In genomic region chr12:99338754-99339153, GRCm38 (mm10) we compare ENCODE assay signal across 14 mouse cellular contexts.
DNase-seq lines count a peak whose midpoint lies in the region; ATAC-seq and TF ChIP-seq lines count a peak whose summit lies in the region.
"Had no signal": no experiment of that assay in that cellular context is flagged by ENCODE, and none has a peak within 500 bp of the region (broad histone marks: within the 10 kb centered on the region; RNA-seq: fewer than 3 reads in every experiment).

No protein-coding gene starts in this region.

- no peak overlapping the region for H3K4me2 ChIP-seq in forebrain, embryonic 12.5 days
- no peak overlapping the region for H3K4me2 ChIP-seq in hindbrain, embryonic 14.5 days (replicated peaks)
- H3K4me2 ChIP-seq in midbrain, embryonic 16.5 days (ENCODE audit: low read length): no peak overlapping the region
- H3K4me2 ChIP-seq in liver, embryonic 11.5 days: no peak overlapping the region
- H3K4me2 ChIP-seq: embryonic facial prominence, embryonic 13.5 days had no signal

- H3K9me3 ChIP-seq in forebrain, embryonic 12.5 days: no peaks in the 10 kb centered on the region
- no peaks in the 10 kb centered on the region for H3K9me3 ChIP-seq in hindbrain, embryonic 14.5 days (ENCODE audit: control insufficient read depth, low read length)
- no peaks in the 10 kb centered on the region for H3K9me3 ChIP-seq in midbrain, embryonic 16.5 days (replicated peaks; ENCODE audit: control insufficient read depth, low read length, poor library complexity, severe bottlenecking)
- H3K9me3 ChIP-seq in liver, embryonic 11.5 days (ENCODE audit: control insufficient read depth, low read length): no peaks in the 10 kb centered on the region
- H3K9me3 ChIP-seq: embryonic facial prominence, embryonic 13.5 days had no signal

- H3K9ac ChIP-seq in forebrain, embryonic 12.5 days: no peak overlapping the region
- H3K9ac ChIP-seq in hindbrain, embryonic 14.5 days: 0 out of 2 replicates have a peak overlapping the region, but pooled peaks have one; percentile 4
- H3K9ac ChIP-seq in midbrain, embryonic 16.5 days (ENCODE audit: low read depth, low read length): no peak overlapping the region
- H3K9ac ChIP-seq in liver, embryonic 11.5 days (ENCODE audit: low read depth, low read length): no peak overlapping the region
- H3K9ac ChIP-seq: embryonic facial prominence, embryonic 13.5 days; liver, embryonic 14.5 days had no signal

- peak overlapping the region; percentile 89 for H3K27ac ChIP-seq in gastrocnemius, adult 2 months
- peak overlapping the region; percentile 93 for H3K27ac ChIP-seq in forebrain, embryonic 12.5 days
- H3K27ac ChIP-seq in hindbrain, embryonic 14.5 days: peak overlapping the region; percentile 94
- H3K27ac ChIP-seq in midbrain, embryonic 16.5 days (ENCODE audit: low read length): peak overlapping the region; percentile 92
- H3K27ac ChIP-seq in liver, embryonic 11.5 days (ENCODE audit: low read depth, low read length): no peak overlapping the region
- H3K27ac ChIP-seq: liver, embryonic 14.5 days; macrophage had no signal

- no peak overlapping the region for H3K4me3 ChIP-seq in gastrocnemius, adult 2 months
- H3K4me3 ChIP-seq in forebrain, embryonic 12.5 days (replicated peaks): no peak overlapping the region
- H3K4me3 ChIP-seq in hindbrain, embryonic 14.5 days (replicated peaks; ENCODE audit: low read length): no peak overlapping the region
- H3K4me3 ChIP-seq in midbrain, embryonic 16.5 days (ENCODE audit: low read depth, low read length): no peak overlapping the region
- no peak overlapping the region for H3K4me3 ChIP-seq in liver, embryonic 11.5 days (ENCODE audit: low read depth, low read length)
- H3K4me3 ChIP-seq: embryonic facial prominence, embryonic 13.5 days had no signal

- intact Hi-C loops in gastrocnemius, adult 2 months (cut with DNase I): loop anchor here (10.0 kb wide), 1 partner anchor 244 kb away; no protein-coding TSS in a partner anchor
- intact Hi-C loops in gastrocnemius, postnatal 14 days (cut with DNase I; ENCODE audit: low total_unique reads): no loop called here

- DNase-seq in gastrocnemius, adult 2 months: no peak
- DNase-seq in gastrocnemius, postnatal 14 days: no peak
- no peak for DNase-seq in hindbrain, embryonic 14.5 days (ENCODE audit: low spot score)
- DNase-seq in embryo, embryonic 10.5 days (ENCODE audit: low spot score): no peak
- no peak for DNase-seq in liver, embryonic 11.5 days (ENCODE audit: low spot score)
- no peak for DNase-seq in cerebellum, adult 11-12 months
- DNase-seq: B cell, adult 2 months; heart, postnatal 14 days; kidney, adult 18-20 months had no signal

- WGBS in forebrain, embryonic 12.5 days: 96% methylated on average over 2 of the region's 2 CpGs
- 93% methylated on average over 2 of the region's 2 CpGs for WGBS in hindbrain, embryonic 14.5 days
- 91% methylated on average over 2 of the region's 2 CpGs for WGBS in midbrain, embryonic 16.5 days
- 86% methylated on average over 2 of the region's 2 CpGs for WGBS in liver, embryonic 11.5 days

- H3K4me1 ChIP-seq in forebrain, embryonic 12.5 days: peaks cover 85% of the 10 kb centered on the region
- peaks cover 80% of the 10 kb centered on the region for H3K4me1 ChIP-seq in hindbrain, embryonic 14.5 days (replicated peaks; ENCODE audit: control insufficient read depth, insufficient read depth, low read length)
- peaks cover 64% of the 10 kb centered on the region for H3K4me1 ChIP-seq in midbrain, embryonic 16.5 days (ENCODE audit: control insufficient read depth, insufficient read depth, low read length)
- peaks cover 7% of the 10 kb centered on the region; the same call in 1 of the 2 replicates for H3K4me1 ChIP-seq in liver, embryonic 11.5 days (replicated peaks; ENCODE audit: control insufficient read depth, insufficient read depth, low read length)

- H3K27me3 ChIP-seq in forebrain, embryonic 12.5 days: no peaks in the 10 kb centered on the region
- H3K27me3 ChIP-seq in hindbrain, embryonic 14.5 days (ENCODE audit: control insufficient read depth, insufficient read depth, low read length): no peaks in the 10 kb centered on the region
- no peaks in the 10 kb centered on the region for H3K27me3 ChIP-seq in midbrain, embryonic 16.5 days (ENCODE audit: control insufficient read depth, insufficient read depth, low read depth, low read length)
- H3K27me3 ChIP-seq in liver, embryonic 11.5 days (replicated peaks; ENCODE audit: control insufficient read depth, insufficient read depth, low read length): no peaks in the 10 kb centered on the region
- H3K27me3 ChIP-seq: embryonic facial prominence, embryonic 13.5 days had no signal

- no peak for TF ChIP-seq CTCF in gastrocnemius, adult 2 months (IDR thresholded peaks at IDR 0.05)

- no peak for ATAC-seq in forebrain, embryonic 12.5 days (ENCODE audit: low FRiP score)
- no peak for ATAC-seq in hindbrain, embryonic 14.5 days (ENCODE audit: low FRiP score)
- no peak for ATAC-seq in midbrain, embryonic 16.5 days
- ATAC-seq in liver, embryonic 11.5 days (replicated peaks; ENCODE audit: low FRiP score): no peak; the same call in 1 of the 2 replicates

- peaks cover 5% of the 10 kb centered on the region; the same call in 1 of the 2 replicates for H3K36me3 ChIP-seq in forebrain, embryonic 12.5 days (replicated peaks)
- H3K36me3 ChIP-seq in hindbrain, embryonic 14.5 days (replicated peaks; ENCODE audit: control insufficient read depth, insufficient read depth): no peaks in the 10 kb centered on the region
- H3K36me3 ChIP-seq in midbrain, embryonic 16.5 days (ENCODE audit: control insufficient read depth, insufficient read depth, low read length): no peaks in the 10 kb centered on the region
- no peaks in the 10 kb centered on the region for H3K36me3 ChIP-seq in liver, embryonic 11.5 days (ENCODE audit: control insufficient read depth, insufficient read depth, low read length)
